Mouse (Mus musculus): Measurements from ENCODE around the gene Ank3. TPM values are rescaled to one million over a fixed set of nuclear protein-coding genes. Genes with fewer than 3 reads are reported as not detected.

The Ank3 gene
- polyA plus RNA-seq, 1 experiment = 39.1 TPM

- TF ChIP-seq POLR2A (IDR thresholded peaks at IDR 0.05; ENCODE audit: low read depth, low read length) (no peak), CTCF (conservative IDR thresholded peaks at IDR 0.05; ENCODE audit: insufficient read depth, insufficient read length, low read depth, low read length) (no peak)
- no peaks in the 10 kb centered on the region for H3K27me3 ChIP-seq (replicated peaks; ENCODE audit: control insufficient read depth, insufficient read depth, low read length)
- H3K4me3 ChIP-seq (ENCODE audit: insufficient read depth, low read depth, low read length) = no peak overlapping the region
- no peaks in the 10 kb centered on the region for H3K4me1 ChIP-seq (ENCODE audit: control insufficient read depth, insufficient read depth, low read length)
- 64% methylated on average over 12 of the region's 12 CpGs for WGBS
- H3K27ac ChIP-seq (ENCODE audit: insufficient read depth, low read depth, low read length) = no peak overlapping the region
- no peak for DNase-seq
- no peaks in the 10 kb centered on the region for H3K36me3 ChIP-seq (ENCODE audit: control insufficient read depth, insufficient read depth, low read length)
Measured at GRCm38 (mm10) chr10:69579585-69579984, 181.0 kb downstream of the Ank3 start.

- H3K27ac ChIP-seq (ENCODE audit: insufficient read depth, low read depth, low read length) = no peak overlapping the region
- no peaks in the 10 kb centered on the region for H3K4me1 ChIP-seq (ENCODE audit: control insufficient read depth, insufficient read depth, low read length)
- no peak overlapping the region for H3K4me3 ChIP-seq (ENCODE audit: insufficient read depth, low read depth, low read length)
- no peak for TF ChIP-seq CTCF (conservative IDR thresholded peaks at IDR 0.05; ENCODE audit: insufficient read depth, insufficient read length, low read depth, low read length)
- no peak for TF ChIP-seq POLR2A (IDR thresholded peaks at IDR 0.05; ENCODE audit: low read depth, low read length)
- no peaks in the 10 kb centered on the region for H3K36me3 ChIP-seq (ENCODE audit: control insufficient read depth, insufficient read depth, low read length)
- H3K27me3 ChIP-seq (replicated peaks; ENCODE audit: control insufficient read depth, insufficient read depth, low read length) = no peaks in the 10 kb centered on the region
- no peak for DNase-seq
- 97% methylated on average over 2 of the region's 2 CpGs for WGBS
Measured at GRCm38 (mm10) chr10:69581525-69581924, 183.0 kb downstream of the Ank3 start.

- no peak overlapping the region for H3K27ac ChIP-seq (ENCODE audit: insufficient read depth, low read depth, low read length)
Measured at GRCm38 (mm10) chr10:69583874-69584481, 185.4 kb downstream of the Ank3 start.

GRCm38 (mm10) chr10:69584566-69584965, 186.0 kb downstream of the Ank3 start:
- H3K27me3 ChIP-seq (replicated peaks; ENCODE audit: control insufficient read depth, insufficient read depth, low read length) = no peaks in the 10 kb centered on the region
- TF ChIP-seq CTCF (conservative IDR thresholded peaks at IDR 0.05; ENCODE audit: insufficient read depth, insufficient read length, low read depth, low read length) (no peak), POLR2A (IDR thresholded peaks at IDR 0.05; ENCODE audit: low read depth, low read length) (no peak)
- WGBS = 88% methylated on average over 5 of the region's 5 CpGs
- no peak for DNase-seq
- no peaks in the 10 kb centered on the region for H3K4me1 ChIP-seq (ENCODE audit: control insufficient read depth, insufficient read depth, low read length)
- no peak overlapping the region for H3K4me3 ChIP-seq (ENCODE audit: insufficient read depth, low read depth, low read length)
- H3K36me3 ChIP-seq (ENCODE audit: control insufficient read depth, insufficient read depth, low read length) = no peaks in the 10 kb centered on the region
- no peak overlapping the region for H3K27ac ChIP-seq (ENCODE audit: insufficient read depth, low read depth, low read length)

More at GRCm38 (mm10) chr10:69583874-69584481, 185.4 kb downstream of the Ank3 start:
- H3K4me3 ChIP-seq (ENCODE audit: insufficient read depth, low read depth, low read length) = no peak overlapping the region
- TF ChIP-seq CTCF (conservative IDR thresholded peaks at IDR 0.05; ENCODE audit: insufficient read depth, insufficient read length, low read depth, low read length) (no peak), POLR2A (IDR thresholded peaks at IDR 0.05; ENCODE audit: low read depth, low read length) (no peak)
- peak; percentile 77 for DNase-seq
- H3K4me1 ChIP-seq (ENCODE audit: control insufficient read depth, insufficient read depth, low read length) = no peaks in the 10 kb centered on the region
- H3K27me3 ChIP-seq (replicated peaks; ENCODE audit: control insufficient read depth, insufficient read depth, low read length) = no peaks in the 10 kb centered on the region
- no peaks in the 10 kb centered on the region for H3K36me3 ChIP-seq (ENCODE audit: control insufficient read depth, insufficient read depth, low read length)
- WGBS = 28% methylated on average over 11 of the region's 11 CpGs

- Histone ChIP-seq H3K27me3 (replicated peaks; ENCODE audit: control insufficient read depth, insufficient read depth, low read length) (no peaks in the 10 kb centered on the region), H3K36me3 (ENCODE audit: control insufficient read depth, insufficient read depth, low read length) (no peaks in the 10 kb centered on the region), H3K4me3 (ENCODE audit: insufficient read depth, low read depth, low read length) (no peak overlapping the region), H3K27ac (ENCODE audit: insufficient read depth, low read depth, low read length) (no peak overlapping the region), H3K4me1 (ENCODE audit: control insufficient read depth, insufficient read depth, low read length) (no peaks in the 10 kb centered on the region)
- 81% methylated on average over 3 of the region's 3 CpGs for WGBS
- DNase-seq = no peak
- TF ChIP-seq POLR2A (IDR thresholded peaks at IDR 0.05; ENCODE audit: low read depth, low read length) (no peak), CTCF (conservative IDR thresholded peaks at IDR 0.05; ENCODE audit: insufficient read depth, insufficient read length, low read depth, low read length) (no peak)
Measured at GRCm38 (mm10) chr10:69585271-69585670, 186.7 kb downstream of the Ank3 start.

- no peaks in the 10 kb centered on the region; the same call in 1 of the 2 replicates for H3K36me3 ChIP-seq (ENCODE audit: control insufficient read depth, insufficient read depth, low read length)
Measured at GRCm38 (mm10) chr10:69594186-69595131, 195.9 kb downstream of the Ank3 start.

GRCm38 (mm10) chr10:69595487-69595886, 196.9 kb downstream of the Ank3 start:
- DNase-seq = no peak
- 82% methylated on average over 5 of the region's 5 CpGs for WGBS
- Histone ChIP-seq H3K36me3 (ENCODE audit: control insufficient read depth, insufficient read depth, low read length) (no peaks in the 10 kb centered on the region; the same call in 1 of the 2 replicates), H3K4me3 (ENCODE audit: insufficient read depth, low read depth, low read length) (no peak overlapping the region), H3K27me3 (replicated peaks; ENCODE audit: control insufficient read depth, insufficient read depth, low read length) (no peaks in the 10 kb centered on the region), H3K27ac (ENCODE audit: insufficient read depth, low read depth, low read length) (no peak overlapping the region), H3K4me1 (ENCODE audit: control insufficient read depth, insufficient read depth, low read length) (no peaks in the 10 kb centered on the region)
- TF ChIP-seq POLR2A (IDR thresholded peaks at IDR 0.05; ENCODE audit: low read depth, low read length) (no peak), CTCF (conservative IDR thresholded peaks at IDR 0.05; ENCODE audit: insufficient read depth, insufficient read length, low read depth, low read length) (no peak)

More at GRCm38 (mm10) chr10:69594186-69595131, 195.9 kb downstream of the Ank3 start:
- Histone ChIP-seq H3K4me3 (ENCODE audit: insufficient read depth, low read depth, low read length) (no peak overlapping the region), H3K4me1 (ENCODE audit: control insufficient read depth, insufficient read depth, low read length) (no peaks in the 10 kb centered on the region), H3K27me3 (replicated peaks; ENCODE audit: control insufficient read depth, insufficient read depth, low read length) (no peaks in the 10 kb centered on the region), H3K27ac (ENCODE audit: insufficient read depth, low read depth, low read length) (no peak overlapping the region)
- no peak for TF ChIP-seq CTCF (conservative IDR thresholded peaks at IDR 0.05; ENCODE audit: insufficient read depth, insufficient read length, low read depth, low read length)
- no peak for TF ChIP-seq POLR2A (IDR thresholded peaks at IDR 0.05; ENCODE audit: low read depth, low read length)
- WGBS = 42% methylated on average over 15 of the region's 15 CpGs
- peak; percentile 46 for DNase-seq
